Mouse (Mus musculus) MEL (cell line): ENCODE measurements around the gene Prkaa1.

Experiments
- CHD1 ChIP-seq: IDR thresholded peaks from 2 replicates; pipeline ENCODE4 v1.6.1; 2012; ENCODE audit warnings: low read depth, mild to moderate bottlenecking, inconsistent platforms, low read length, improper control_type of control experiment
- CHD2 ChIP-seq: IDR thresholded peaks from 2 replicates; pipeline ENCODE4 v1.6.1; 2011; ENCODE audit warnings: low read length, improper control_type of control experiment
- CTCF ChIP-seq, 3 experiments: IDR thresholded peaks in 2 of 3; conservative IDR thresholded peaks in 1 of 3; 2 replicates each; pipeline ENCODE4 v1.5.1; 2011 to 2012; ENCODE audit warnings: low read length in 3 of 3, low read depth in 2 of 3, mild to moderate bottlenecking in 2 of 3, improper control_type of control experiment in 1 of 3, inconsistent platforms in 1 of 3, mixed read lengths in 1 of 3, moderate library complexity in 1 of 3; ENCODE audit not compliant: control insufficient read depth in 1 of 3, insufficient read depth in 1 of 3, poor library complexity in 1 of 3, severe bottlenecking in 1 of 3
- ELF1 ChIP-seq: IDR thresholded peaks from 2 replicates; pipeline ENCODE4 v1.6.1; 2014; ENCODE audit warnings: low read depth, mild to moderate bottlenecking, inconsistent platforms, low read length, improper control_type of control experiment, moderate library complexity
- JUND ChIP-seq: IDR thresholded peaks from 2 replicates; pipeline ENCODE4 v1.6.1; 2011; ENCODE audit warnings: low read depth, mild to moderate bottlenecking, improper control_type of control experiment, low read length
- MAX ChIP-seq: IDR thresholded peaks from 2 replicates; pipeline ENCODE4 v1.6.1; 2011; ENCODE audit warnings: low read length, improper control_type of control experiment
- MXI1 ChIP-seq: IDR thresholded peaks from 2 replicates; pipeline ENCODE4 v1.6.1; 2011; ENCODE audit warnings: mild to moderate bottlenecking, low read depth, low read length, improper control_type of control experiment
- NELFE ChIP-seq: IDR thresholded peaks from 2 replicates; pipeline ENCODE4 v1.6.1; 2011; ENCODE audit warnings: low read depth, low read length, improper control_type of control experiment
- POLR2A ChIP-seq, 2 experiments: IDR thresholded peaks; 2 replicates each; pipeline ENCODE4 v1.6.1; 2011 to 2012; ENCODE audit warnings: low read length in 2 of 2, mild to moderate bottlenecking in 2 of 2, control low read depth in 1 of 2, improper control_type of control experiment in 1 of 2, low read depth in 1 of 2, moderate library complexity in 1 of 2; ENCODE audit not compliant: control insufficient read depth in 1 of 2, insufficient read depth in 1 of 2, poor library complexity in 1 of 2
- SIN3A ChIP-seq: IDR thresholded peaks from 2 replicates; pipeline ENCODE4 v1.6.1; 2012; ENCODE audit warnings: low read length, improper control_type of control experiment, inconsistent platforms
- SMC3 ChIP-seq: IDR thresholded peaks from 2 replicates; pipeline ENCODE4 v1.6.1; 2011; ENCODE audit warnings: low read depth, low read length, improper control_type of control experiment
- ZNF384 ChIP-seq: IDR thresholded peaks from 2 replicates; pipeline ENCODE4 v1.6.1; 2012; ENCODE audit warnings: low read depth, mild to moderate bottlenecking, inconsistent platforms, low read length, improper control_type of control experiment

GRCm38 (mm10) chr15:5144021-5144778, 539 bp downstream of the Prkaa1 start:
- TF ChIP-seq POLR2A (IDR thresholded peaks at IDR 0.05; ENCODE audit: control insufficient read depth in 1 of 2, insufficient read depth in 1 of 2, low read depth in 1 of 2, low read length in 2 of 2, poor library complexity in 1 of 2) (no peak), CHD2 (no peak), CTCF (IDR thresholded peaks at IDR 0.05 in 2 of 3, conservative IDR thresholded peaks at IDR 0.05 in 1 of 3; ENCODE audit: control insufficient read depth in 1 of 3, insufficient read depth in 1 of 3, low read depth in 2 of 3, low read length in 3 of 3, poor library complexity in 1 of 3, severe bottlenecking in 1 of 3) (0 out of 6 replicates have a peak, but pooled peaks of 1 of the 3 experiments have one; percentile 3), JUND (no peak), MAX (no peak), NELFE (no peak), SMC3 (no peak), CHD1 (no peak), MXI1 (peak; percentile 61; the same call in 1 of the 2 replicates), ZNF384 (no peak), SIN3A (no peak; the same call in 1 of the 2 replicates), ELF1 (no peak)
